Mouse (Mus musculus) kidney, adult 9 months (tissue): Measurements from ENCODE around the gene Ttll13.

Source experiments
- DNase-seq: peaks from one replicate; pipeline ENCODE4 v3.0.0; 2022

The Ttll13 gene

GRCm38 (mm10) chr7:80268897-80269750 lies 22.9 kb downstream of the Ttll13 start, which contains the start of gene Vps33b:
Gene Vps33b, plus strand, starts transcription at chr7:80269649.
- peak; percentile 97 for DNase-seq

- DNase-seq = peak; percentile 49
Measured at GRCm38 (mm10) chr7:80269751-80270255, 23.6 kb downstream of the Ttll13 start.

DNA sequence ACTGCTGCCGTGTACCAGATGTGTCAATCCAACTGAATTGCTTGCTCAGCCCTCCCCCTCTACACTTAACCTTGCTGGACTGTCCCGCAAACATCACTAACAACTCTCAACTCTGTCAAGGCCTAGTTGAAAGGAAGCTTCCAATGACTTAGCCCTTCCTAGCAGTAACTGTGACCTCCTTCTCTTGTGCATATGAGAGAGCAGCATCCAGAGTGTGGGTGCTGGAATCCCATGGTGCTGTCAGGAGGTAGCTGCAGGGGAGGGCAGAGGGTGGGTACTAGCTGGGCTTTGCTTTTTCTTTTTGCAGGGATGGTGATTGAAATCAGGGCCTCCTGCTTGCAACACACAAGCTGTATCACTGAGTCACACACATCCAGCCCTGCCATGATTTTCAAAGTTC lies 27.3 kb downstream of the Ttll13 start:
- DNase-seq = no peak

DNA sequence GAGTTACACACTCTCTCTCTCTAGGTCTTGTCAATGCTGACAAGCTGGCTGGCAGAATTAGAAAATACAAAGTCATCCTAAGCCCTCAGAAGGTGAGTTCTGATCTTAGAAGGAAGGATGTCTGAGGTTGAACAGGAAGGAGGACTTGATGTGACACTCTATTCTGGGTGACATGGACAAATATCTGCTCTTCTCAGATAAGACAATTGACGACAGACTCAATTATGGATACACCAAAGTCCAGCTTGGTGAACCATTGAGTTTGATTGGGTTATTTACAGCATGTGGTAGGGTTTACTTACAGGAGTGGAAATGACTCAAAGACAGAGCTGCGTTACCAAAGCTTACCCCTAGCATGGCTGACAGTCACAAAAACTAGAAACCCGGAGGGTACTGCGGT lies 30.2 kb downstream of the Ttll13 start:
- no peak for DNase-seq

- DNase-seq = no peak
Measured at GRCm38 (mm10) chr7:80280032-80280431, 33.9 kb downstream of the Ttll13 start.

- no peak for DNase-seq
Measured at GRCm38 (mm10) chr7:80280998-80281397, 34.8 kb downstream of the Ttll13 start.

- DNase-seq = no peak
Measured at GRCm38 (mm10) chr7:80281646-80282045, 35.5 kb downstream of the Ttll13 start.

DNA sequence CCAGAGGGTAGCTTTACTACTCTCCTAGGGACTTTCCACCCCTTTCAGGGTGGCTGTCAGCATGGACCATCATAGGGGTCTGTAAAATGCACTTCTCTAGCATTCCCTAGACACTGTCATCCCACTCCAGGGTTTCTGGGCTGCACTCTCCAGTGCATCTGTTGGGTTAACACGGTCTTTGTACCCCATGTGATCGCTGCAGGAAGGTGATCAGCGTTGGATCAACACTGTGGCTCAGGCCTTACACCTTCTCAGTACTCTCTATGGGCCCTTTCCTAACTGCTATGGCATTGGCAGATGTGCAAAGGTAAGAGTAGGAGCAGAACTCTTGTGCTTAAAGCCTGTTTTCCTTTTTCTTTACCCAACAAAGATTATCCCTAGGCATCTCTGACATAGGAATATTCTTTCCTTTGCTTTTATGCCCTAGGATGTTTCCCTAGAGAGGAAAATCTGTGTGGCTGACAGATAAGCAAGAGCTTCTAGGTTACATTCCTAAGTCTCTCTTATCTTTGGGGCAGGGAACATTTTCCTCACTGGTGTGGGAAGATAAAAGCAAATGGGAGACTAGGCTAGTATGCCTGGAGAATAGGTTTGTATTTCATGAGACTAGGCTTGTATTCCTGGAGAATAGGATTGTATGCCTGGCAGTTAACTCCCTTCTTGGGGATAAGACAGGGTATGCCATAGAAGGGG lies 37.2 kb downstream of the Ttll13 start:
- DNase-seq = no peak

- no peak for DNase-seq
Measured at GRCm38 (mm10) chr7:80284391-80284790, 38.2 kb downstream of the Ttll13 start.

DNA sequence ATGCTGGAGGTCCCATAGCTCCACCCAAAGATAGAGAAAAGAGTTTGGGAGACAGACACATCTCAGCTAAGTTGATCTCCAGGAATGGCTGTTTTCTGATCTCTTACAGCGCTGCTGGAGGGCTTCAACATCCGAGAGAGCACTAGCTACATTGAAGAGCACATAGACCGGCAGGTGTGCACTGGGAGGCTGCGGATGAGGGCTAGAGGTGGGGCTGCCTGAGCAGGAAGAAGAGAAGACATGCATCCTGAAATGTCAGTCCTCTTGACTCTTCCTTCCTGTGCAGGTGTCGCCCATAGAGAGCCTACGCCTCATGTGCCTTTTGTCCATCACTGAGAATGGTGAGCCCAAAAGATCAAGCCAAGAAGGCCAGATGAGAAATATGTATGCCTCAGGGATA lies 39.5 kb downstream of the Ttll13 start:
- no peak for DNase-seq

GRCm38 (mm10) chr7:80287736-80288135 lies 41.6 kb downstream of the Ttll13 start:
- no peak for DNase-seq

DNA sequence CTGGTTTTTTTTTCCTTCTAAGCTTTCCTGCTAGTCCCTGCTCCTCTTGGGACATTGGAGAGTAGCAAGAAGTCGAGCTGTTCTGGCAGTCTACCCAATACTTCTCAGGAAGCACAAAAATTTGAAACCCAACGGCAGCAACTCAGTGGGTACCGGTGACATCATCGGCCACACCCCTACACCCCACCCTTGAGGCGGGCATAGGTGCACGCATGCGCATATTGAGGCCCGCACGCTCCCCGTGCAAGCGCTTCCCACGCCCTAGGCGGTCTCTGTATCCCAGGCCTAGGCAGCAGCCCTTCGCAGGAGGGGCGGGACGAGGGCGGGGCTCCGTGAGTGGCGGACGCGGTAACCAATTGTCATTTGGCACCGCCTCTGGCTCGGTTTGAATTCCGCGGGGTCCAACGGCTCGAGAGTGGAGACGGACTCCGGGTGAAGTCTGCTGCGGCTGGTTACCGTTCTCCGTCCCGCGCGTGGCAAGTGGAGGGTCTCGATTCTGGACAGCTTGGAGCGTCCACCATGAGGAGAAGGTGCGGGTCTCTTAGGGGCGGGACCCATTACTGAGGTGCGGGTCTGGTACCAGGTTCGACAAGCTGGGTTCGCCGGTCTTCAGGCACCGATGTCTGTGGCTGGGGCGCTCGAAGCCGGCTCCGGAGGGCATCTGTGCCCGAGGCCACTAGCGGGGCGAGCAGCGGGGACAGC lies 48.0 kb downstream of the Ttll13 start, which contains the start of gene Prc1:
TSS of gene Prc1 (plus strand) at position 389 of the 702 bp plus-strand sequence.
- peak; percentile 99 for DNase-seq

DNA sequence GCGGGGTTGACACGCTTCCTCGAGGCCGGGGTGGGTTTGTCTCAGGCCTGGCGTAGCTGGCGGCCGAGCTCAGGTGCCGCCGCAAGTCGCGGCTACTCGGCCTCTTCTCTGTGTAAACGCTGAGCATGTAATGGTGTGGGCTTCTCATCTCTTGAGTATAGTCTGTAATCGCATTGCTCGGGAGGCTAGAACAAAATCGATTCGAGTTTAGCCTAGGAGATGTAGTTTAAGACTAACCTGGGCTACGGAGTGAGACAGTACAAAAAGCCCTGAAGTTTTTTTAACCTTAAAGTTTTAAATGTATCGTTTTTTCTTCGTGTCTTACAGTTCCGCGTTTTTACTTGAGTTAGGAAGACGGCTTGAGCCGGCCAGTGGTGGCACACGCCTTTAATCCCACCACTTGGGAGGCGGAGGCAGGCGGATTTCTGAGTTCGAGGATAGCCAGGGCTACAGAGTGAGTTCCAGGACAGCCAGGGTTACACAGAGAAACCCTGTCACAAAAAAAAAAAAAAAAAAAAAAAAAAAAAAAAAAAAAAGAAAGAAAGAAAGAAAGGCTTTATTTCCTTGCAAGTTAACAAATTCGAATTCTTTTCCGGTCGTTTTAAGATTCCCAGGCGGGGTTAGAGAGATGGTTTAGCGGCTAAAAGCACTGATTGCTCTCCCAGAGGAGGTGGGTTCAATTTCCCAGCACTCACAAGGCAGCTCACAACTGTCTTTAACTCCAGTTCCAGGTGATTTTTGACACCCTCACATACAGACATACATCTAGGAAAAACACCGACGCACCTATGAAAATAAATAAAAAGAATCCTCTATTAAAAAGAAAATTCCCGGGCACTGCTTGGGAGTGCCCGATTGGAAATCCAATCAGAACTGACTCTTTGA lies 48.8 kb downstream of the Ttll13 start:
- peak; percentile 11 for DNase-seq

DNA sequence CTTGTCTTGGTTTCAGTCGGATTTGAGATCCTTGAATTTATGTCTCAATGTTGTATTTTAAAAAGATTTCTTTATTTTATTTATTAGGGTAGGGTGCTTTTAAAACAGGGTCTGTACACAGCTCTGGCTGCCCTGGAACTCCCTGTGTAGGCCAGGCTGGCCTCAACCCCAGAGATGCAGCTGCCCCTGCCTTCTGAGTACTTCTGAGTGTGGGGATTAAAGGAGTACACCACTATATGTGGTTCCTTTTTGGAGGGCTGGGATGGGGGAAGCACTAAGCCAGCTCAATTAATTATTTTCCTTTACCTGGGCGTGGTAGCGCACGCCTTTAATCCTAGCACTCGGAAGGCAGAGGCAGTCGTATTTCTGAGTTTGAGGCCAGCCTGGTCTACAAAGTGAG lies 50.3 kb downstream of the Ttll13 start:
- no peak for DNase-seq

GRCm38 (mm10) chr7:80297041-80297440 lies 50.9 kb downstream of the Ttll13 start:
- DNase-seq = no peak

DNA sequence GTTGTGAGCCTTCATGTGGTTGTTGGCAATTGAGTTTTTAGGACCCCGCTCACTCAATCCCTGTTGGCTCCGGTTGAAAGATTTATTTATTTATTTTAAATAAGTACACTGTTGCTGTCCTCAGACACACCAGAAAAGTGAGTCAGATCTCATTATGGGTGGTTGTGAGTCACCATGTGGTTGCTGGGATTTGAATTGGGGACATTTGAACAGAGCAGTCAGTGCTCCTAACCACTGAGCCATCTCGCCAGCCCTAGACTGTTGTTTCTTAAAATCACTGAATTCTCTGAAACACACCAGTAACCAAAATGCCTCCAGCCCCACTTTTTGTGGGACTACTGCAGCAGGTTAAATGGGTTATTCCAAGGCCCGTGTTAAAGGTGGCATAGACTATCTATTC lies 52.6 kb downstream of the Ttll13 start:
- no peak for DNase-seq

GRCm38 (mm10) chr7:80299568-80299967 lies 53.4 kb downstream of the Ttll13 start:
- no peak for DNase-seq

GRCm38 (mm10) chr7:80301522-80301921 lies 55.3 kb downstream of the Ttll13 start:
- DNase-seq = no peak

DNA sequence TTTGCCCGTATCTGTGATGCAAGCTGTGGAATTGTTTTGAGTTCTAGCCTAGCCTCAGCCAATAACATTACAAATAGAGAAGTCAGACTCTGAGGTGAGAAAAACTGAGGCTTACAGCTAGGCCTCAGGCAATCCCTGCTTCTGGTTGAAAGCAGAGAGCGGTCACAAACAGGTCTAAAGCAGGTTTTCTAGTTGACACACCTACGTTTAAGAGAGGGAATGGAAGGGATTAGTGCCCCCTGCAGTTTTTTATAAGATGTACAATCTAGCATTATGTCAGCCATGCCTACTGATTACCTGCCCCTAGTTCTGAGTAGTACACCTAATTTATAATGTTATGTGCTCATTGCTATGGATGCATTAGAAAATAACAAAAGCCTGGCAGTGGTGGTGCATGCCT lies 61.6 kb downstream of the Ttll13 start:
- DNase-seq = no peak
